Mouse (Mus musculus): Measurements from ENCODE around the gene Frmd4a.

The Frmd4a gene

DNA sequence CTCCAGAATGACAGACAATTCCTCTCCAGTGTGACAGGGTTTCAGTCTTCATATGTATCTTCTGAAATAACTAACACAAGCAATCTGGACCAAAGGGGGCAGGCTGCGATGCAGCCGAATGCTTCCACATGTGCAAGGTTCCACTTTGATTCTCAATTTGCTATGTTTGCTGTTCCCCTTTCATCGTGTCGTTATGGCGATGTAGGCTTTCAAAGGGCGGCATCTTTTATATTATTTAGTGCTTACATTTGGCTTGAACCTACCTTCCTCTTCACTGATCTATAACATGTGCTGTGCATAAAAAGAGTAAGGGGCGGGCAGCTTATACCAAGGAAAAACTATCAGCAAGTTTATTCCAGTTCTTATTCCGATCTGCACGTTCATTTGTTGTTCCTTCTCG, 322.9 kb downstream of the Frmd4a start:
- DNase-seq: no peak

DNA sequence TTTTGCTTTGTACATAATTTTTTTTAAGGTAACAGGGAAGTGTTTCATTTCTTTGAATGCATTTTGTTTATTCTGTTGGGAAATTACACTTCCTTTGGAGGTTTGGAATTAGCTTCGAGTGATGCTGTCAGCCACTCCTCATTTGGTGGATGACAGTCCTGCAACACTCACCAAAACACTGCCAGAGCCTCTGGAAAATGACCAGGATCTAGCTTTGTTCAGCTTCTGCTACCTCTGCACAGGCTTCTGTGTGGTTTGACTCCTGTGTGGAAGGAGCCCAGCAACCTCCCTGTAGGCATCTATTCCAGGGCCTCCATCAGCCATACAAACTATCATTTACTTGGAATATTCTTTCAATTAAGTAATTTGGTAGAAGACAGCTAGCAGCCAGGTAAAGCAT, 323.6 kb downstream of the Frmd4a start:
- no peak for DNase-seq

DNA sequence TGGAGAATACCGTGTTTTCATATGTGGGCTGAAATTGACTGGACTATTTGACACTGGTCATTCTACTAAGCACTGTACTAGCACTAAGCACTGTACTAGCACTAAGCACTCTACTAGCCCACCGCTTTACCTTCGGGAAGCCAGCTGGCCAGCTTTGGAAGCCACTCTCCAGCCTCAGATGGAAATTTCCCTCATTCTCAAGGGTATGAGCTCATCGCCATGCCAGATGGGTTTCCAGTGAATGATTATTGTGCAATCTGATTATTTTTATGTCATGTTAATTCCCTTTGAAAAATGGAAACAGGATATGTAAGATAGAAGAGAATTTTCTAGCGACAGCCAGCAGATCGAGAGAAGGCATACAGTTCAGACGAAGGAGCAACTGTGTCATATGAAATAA, 324.5 kb downstream of the Frmd4a start:
- DNase-seq: no peak

DNA sequence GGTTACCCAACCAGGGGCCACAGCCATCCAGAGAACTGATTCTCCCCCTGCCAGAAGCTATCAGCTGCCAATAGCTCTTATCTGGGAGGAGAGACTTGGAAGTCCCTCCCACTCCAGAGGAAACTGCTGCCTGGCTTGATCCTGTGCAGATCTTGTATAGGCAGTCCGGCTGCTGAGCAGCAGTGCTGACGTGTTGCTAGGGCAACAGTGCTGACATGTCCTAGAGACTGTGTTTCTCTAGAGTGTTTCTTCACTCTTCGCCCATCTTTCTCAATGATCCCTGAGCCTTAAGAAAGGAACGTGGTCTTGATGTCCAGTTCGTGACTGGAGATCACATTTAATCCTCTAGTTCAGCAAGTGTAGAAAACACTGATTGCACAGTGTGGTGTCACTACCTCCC, 326.9 kb downstream of the Frmd4a start:
- no peak for DNase-seq

DNA sequence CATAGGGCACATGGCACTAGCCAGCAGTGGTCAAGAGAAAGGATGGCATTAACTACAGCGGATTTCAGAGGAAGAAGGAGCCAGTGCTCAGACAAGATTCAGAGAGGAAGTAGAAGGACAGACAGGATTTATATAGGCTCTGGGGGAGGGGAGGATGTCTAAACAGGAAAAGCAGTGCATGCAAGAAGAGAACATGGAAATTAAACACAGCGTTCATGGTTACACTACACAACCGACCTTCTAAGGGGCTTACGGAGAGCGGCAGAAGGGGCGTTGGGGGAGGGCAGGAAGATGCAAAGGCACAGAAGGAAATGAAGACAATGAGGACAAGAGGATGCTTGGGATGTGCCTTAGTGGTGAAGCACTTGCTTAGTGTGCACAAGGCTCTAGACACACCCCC, 328.7 kb downstream of the Frmd4a start:
- DNase-seq: no peak

DNA sequence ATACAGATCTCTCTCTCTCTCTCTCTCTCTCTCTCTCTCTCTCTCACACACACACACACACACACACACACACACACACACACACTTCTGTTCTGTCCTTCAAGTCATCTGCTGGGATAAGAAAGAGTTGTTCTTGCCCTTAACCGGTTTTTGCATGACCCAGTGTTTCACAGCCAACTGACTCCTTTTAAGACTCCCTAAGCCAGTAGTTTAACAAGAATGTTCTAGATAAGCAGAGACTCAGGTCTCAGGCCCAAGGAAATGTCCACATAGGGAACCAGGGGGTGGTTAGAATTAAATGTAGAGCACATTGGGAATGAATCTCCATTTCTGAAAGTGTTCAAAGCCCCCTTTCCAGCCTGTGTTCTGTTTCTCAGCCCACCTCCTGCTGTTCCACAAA, 329.4 kb downstream of the Frmd4a start:
- DNase-seq: no peak

DNA sequence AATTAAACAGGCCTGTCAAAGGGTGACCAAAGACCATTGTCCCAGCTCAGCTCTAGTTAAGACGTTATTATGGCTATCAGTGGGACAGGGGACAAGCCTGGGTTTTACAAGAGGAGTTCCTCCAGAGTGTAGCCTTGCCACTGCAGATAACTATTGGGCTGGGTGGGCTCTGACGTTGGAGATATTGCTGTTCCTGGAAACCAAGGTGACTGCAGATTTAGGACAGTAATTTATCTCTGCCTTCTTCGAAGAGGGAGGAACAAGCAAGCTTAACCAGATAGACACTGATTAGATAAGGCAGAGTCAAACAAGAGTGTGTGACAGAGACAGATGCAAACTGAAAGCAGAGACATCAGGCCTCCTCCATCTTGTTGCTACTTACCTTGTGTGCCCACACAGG, 330.3 kb downstream of the Frmd4a start:
- DNase-seq: no peak

DNA sequence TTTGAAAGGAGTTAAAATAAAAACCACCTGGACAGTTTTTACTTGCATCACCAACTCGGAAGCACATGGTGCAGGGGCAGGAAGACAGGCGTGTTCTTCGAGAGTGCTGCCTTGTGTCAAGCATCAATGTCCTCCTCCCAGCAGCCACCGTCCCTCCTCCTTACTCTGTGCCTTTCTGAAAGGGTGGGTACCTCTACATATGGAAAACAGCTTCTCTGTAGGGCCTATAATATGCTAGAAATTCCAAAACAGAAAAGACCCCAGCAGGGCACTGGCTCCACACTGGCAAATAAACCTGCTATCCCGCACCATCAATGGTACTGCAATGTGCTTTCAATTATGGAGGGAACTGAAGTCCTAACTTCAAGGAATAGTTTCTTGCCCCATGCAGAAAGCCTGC, 331.0 kb downstream of the Frmd4a start:
- DNase-seq: no peak

DNA sequence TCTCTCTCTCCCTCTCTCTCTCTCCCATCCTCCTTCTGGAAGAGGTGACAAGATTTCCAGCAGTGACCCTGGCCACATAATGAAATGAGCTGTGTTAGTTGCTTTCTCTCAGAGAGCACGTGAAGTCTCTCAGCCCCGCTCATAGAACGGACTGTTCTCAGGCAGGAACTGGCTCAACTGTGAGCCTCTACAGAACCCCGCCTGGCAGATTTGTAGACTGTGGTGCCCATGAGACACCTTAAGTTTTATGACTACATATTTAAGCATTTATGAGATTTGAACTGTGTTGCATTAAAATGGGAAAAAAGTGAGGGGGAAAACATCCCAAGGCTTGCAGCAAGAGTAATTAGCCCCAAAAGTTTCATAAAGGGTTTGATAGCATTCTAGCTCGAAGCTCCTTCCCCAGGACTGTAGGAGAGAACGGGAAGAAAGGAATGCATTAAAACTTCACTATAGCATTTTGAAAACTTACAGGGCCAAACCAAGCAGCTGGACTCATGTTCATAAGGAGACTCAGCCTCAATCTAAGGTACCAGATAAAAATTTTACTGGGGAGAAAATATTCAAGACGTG, 339.4 kb downstream of the Frmd4a start:
- DNase-seq: no peak

DNA sequence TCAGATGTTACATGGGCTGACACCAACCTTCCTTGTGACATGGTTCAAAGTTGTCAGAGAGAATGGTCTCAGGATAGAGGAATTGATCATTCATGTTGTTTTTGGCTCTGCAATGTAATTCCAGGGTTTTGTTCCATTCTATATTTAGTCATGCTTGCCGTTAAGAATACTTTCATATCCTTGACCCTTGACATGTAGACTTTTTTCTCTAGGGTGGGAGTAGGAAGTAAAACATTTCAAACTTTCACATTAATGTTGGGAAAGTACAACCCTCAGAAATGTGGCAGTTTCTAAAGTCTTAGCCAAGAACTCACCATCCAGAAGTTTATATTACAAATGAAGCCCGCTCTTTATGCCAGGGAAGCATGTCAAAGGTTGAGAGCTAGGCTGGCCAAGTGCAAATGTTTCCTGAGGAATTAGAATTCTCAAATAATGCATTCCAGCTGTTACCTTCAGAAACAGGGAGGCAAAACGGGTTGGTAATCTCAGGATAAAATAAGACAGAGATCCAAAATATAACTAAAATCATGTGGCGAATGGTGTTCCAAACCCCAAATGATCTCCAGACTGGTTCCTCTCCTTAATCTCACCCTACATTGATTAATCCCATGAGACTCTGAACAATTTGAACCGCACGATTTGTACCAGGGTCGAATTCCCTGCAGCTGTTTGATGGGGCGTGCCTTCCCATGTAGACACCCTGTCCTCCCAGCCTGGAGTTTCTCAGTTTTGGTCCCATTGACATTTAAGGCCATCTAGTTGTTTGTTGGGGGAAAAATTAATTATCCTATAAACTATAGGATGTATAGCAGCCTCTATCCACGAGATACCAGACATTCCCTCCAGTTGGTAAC, 344.7 kb downstream of the Frmd4a start:
- no peak for DNase-seq

DNA sequence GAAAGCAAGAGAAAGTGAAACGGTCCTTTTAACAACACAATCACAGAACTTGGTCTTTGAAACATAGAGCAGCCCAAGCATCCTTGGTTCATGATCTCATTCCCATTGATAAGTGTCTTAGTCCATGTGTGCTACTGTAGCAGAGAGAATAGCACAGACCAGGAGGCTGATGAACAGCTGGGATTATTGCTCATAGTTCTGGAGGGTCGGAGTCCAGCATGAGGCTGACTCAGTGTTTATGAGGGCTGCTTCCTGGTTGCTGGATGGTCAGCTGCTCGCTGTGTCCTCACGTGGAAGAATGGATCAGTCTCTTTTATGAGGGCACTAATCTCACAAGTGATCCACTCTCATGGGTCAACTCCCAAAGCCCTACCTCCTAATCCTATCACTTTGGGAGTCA, 347.4 kb downstream of the Frmd4a start:
- no peak for DNase-seq

DNA sequence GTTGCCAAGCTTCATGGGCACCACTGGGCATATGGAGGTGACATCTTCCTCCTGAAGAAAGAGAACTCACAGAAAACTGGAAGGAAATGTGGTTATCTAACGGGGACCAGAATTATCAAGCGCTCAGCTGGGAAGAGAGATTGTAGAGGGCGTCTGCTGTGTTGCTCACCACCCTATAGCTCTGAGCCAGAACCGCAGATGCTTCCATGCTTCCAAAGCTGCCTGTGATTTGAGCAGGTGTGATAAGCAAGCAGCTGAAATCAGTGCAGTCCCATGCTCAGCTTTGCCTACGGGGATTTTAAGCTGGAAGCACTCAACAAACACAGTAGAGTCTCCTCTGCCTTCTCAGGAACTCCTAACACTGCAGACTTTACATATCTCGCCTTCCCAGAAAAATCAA, 351.0 kb downstream of the Frmd4a start:
- DNase-seq: no peak

DNA sequence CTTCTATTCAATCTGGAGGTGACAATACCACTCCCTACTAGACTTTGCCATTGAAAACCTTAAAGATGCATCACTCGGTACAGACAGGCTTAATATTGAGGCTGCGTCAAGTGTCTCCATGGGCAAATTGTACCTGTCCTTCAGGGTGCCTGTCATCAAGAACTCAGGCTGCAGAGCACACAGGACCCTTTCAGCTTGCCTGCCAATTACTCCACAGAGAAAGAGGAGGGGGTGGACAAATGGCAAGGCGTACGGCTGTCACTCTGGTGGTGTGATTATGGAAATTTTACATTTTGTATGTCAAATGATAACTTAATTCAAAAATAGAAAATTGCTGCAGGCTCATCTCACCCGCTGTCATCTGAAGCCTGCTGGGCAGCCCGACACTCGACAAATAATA, 353.0 kb downstream of the Frmd4a start:
- no peak for DNase-seq

DNA sequence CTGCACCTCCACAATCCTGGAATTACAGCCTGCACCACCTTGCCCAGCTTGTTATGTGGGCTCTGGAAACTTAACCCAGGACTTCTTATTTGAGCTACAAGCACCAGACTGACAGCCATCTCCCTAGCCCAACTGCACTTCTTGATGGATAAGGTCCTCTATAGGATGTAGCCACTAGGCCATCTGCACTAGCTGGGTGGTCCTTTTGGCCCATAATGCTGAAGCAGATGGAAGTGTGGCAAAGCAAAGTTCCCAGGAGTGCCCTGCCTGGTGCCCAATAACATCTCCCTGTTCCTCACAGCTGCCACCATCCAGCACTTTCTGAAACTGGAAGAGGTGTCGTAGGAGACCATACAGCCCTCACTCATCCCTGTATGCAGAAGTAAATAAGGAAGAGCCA, 353.8 kb downstream of the Frmd4a start:
- DNase-seq: no peak

DNA sequence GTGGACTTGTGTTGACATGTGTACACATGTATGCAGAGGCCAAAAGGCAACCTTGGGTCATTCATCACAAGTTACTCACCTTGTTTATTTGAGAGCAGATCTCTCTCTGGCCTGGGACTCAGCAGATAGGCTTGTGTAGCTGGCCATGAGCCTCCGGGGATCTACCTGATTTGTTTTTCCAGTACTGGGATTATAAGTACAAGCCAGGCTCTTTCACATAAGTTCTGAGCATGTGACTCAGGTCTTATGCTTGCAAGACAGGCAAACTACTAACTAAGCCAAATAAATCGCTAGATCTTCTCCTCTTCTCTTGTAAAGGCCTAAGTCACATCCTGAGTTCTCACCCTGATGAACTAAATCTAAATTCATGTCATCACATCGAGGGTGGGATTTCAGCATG, 361.3 kb downstream of the Frmd4a start:
- no peak for DNase-seq

DNA sequence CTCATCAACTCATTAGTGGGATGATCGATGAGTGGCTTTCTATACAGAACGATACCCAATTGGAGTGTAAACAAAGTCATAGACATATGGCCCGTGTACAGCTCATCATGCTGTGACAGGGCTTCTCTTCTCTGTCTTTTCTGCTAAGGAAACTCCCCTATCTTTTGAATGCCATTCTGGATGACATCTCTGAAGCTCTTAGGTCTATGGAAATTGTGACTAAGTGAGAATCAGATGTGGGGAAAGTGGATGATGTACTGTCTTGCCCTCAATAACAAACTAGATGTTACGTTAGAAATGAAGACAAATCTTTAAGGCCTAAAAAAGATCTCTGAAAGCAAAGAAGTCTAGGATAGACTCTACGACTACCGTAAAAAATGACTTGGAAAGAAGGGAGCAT, 362.9 kb downstream of the Frmd4a start:
- no peak for DNase-seq

DNA sequence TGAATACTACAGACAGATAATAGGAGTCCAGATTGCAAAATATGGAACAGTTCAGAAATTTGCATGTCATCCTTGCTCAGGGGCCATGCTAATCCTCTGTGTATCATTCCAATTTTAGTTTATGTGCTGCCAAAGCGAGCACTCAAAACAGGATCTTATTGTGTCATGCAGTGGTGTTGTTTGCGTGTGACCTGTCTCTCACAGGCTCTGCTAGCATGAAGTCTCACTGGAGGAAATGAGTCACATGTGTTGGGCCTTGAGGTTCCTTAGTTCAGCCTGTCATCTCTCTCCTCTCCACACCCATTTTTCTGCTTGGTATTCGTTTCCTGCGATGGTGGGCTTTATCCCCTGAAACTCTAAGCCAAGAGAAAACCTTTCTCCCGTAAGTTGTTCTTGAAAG, 363.4 kb downstream of the Frmd4a start:
- DNase-seq: no peak

DNA sequence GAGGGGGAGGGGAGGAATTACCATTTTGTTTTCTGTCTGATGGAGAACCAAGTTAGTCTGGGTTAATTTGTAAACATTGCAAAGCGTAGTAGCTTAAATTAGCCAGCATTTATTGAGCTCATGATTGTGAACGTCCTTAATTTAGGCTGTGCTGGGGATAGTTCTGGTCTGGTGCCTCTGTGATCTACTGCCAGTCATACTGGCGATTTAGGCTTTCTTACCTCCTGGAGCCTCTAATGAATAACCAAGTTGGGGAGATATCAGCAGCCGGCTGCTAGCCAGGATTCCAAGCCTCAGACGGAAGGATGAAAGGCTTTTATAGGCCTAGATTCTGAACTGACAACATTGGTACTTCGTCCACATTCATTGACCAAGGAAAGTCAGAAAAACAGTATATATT, 369.0 kb downstream of the Frmd4a start:
- DNase-seq: peak in 1 of 2 experiments; percentile 45

DNA sequence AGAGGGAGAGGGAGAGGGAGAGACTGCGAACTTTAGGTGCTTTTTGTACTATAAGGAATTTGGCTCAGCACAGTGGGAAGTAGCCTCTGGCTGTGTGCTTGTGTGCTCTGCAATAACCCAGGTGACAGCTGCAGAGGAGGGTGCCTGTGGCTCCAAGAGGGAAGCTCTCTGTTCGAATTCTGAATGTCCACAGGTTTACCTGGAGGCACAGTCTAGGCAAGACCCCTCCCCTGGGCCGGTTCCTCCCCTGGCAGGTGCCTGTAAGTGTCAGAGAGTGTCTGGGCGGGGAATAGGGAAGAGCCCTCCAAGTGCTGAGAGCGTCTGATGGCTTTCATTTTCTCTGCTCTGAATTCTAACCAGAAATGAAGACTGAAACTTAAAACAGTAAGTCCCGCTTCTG, 371.8 kb downstream of the Frmd4a start:
- DNase-seq: no peak

DNA sequence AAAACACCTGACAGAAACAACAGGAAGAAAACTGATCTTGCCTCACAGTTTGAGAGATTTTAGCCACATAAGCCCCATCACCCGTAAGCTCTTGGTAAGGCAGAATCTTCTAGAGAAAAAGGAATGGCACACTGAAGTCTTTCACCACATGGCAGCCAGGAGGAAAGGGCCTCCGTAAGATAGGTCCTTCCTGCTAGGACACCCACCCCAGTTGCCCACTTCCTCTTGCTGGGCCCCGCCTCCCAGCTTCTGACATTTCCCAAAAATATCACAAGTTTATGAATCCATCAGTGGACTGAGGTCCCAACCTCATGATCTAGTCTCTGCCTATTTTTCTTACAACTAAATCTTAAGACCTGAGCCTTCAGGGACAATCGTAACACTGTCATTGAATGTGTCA, 373.6 kb downstream of the Frmd4a start:
- no peak for DNase-seq

DNA sequence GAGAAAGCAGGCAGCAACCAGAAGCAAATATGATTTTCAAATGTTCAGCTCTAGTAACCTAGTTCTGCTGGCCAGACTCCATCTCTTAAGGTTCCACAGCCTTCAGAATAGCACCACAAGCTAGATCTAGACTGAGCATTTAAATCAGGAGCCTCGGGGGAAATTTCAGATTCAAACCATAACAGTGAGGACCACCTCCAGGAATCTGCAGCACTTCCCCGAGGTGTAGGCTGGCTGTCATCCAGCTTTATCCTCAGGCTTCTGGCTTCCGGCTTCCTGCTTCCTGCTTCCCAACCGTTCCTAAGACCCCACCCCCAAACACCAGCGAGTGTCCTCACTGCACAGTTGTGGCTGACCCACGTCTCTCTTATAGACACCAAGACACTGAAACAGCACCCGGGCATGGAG, 374.2 kb downstream of the Frmd4a start:
- peak; percentile 6 to 15 for DNase-seq

DNA sequence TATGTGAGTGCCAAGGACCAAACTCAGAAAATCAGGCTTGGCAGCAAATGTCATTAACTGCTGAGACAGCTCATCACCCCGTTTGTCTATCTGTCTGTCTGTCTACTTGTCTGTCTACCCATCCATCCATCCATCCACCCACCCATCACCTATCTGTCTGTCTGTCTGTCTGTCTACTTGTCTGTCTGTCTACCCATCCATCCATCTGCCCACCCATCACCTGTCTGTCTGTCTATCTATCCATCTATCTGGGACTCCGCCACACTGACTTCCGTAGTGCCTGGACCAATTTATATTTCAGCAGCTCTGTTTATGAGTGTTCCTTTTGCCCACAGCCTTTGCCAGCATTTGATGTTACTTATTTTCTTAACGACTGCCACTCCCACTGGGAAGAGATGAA, 375.5 kb downstream of the Frmd4a start:
- no peak for DNase-seq

DNA sequence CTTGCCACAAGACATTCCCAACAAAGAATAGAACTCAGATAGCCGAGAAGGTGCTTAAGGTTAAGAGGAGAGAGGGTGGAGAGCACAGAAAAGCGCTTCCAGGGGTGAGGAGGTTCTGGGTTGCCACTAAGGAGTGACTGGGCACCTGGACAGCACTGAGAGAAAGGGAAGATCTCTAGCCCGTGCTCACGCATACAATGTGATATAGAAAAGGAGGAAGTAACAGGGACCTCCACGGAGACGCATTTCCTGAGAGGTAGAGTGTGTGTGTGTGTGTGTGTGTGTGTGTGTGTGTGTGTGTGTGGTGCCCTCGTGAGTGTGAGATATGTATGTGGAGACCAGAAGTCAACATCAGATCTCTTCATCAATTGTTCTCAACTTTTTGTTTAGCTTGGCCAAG, 377.1 kb downstream of the Frmd4a start:
- DNase-seq: no peak

DNA sequence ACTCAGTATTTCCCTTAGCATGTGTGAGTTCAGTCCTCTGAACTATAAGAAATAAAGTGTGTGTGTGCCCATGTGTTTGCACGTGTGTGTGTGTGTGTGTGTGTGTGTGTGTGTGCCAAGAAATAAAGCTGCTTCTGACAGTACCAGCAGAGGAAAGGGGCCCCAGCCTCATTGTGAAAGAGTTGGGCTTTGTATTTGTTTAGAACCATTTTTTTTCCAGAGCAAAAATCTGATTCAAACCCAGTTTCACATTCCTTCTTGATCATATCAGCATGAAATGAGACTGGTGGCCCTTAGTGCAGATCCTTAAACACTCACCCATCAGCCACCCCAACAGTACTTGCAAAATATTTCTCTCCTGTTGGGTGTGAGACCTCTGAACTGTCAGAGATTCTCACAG, 382.2 kb downstream of the Frmd4a start:
- DNase-seq: no peak

All from kidney, adult 8-10 months (tissue).